Mouse (Mus musculus): ENCODE data around the gene Cep170b.

The Cep170b gene

DNA sequence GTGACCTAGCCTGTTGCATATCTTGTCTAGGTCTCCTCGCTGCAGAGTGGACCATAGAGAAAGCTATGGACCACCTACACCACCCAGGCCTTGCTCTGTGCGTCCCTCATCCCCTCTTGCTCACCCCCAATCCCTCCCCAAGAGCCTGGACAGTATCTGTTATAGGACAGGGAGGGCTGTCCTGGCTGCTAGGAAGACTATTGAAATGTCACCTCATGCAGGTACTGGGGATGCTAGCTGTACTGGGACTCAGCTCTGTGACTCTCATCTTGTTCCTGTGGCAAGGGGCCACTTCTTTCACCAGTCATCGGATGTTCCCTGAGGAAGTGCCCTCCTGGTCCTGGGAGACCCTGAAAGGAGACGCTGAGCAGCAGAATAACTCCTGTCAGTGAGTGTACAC lies 42.9 kb downstream of the Cep170b start:
- no peak for DNase-seq (ENCODE audit: low read depth, low spot score)

DNA sequence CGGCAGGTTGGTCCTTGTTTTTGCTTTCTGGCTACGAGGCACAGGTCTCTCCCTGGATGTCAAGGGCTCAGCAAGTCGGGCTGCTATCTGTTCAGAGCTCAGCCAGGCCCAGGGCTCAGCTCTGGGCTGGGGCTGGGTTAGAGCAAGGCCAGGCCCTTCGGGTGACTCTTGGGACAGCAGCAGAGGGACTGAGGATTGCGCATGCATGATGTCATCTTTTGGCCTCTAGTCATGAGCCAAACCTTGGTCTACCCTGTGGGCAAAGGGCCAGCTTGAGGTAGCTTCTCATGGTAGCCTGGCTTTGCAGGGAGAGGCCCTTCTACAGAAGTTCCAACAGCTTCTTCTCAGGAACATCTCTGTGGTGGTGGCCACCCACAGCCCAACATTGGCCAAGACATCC lies 43.9 kb downstream of the Cep170b start:
- no peak for DNase-seq (ENCODE audit: low read depth, low spot score)

DNA sequence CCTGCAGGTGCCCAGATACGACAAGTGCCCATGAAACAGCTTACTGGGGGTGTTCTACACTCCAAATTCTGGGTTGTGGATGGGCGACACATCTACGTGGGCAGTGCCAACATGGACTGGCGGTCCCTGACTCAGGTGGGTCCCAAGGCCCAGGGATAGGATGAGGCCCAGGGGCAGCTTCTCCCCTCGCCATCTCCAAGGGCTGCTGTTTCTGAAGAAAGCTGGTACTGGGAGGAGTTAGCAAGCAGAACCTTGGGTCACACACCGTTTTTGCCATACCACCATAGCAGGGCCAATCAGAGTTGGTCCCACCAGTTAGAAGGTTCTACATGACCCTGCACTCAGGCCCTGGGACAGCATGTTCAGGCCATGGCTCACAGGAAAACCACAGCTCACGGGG lies 44.7 kb downstream of the Cep170b start:
- DNase-seq (ENCODE audit: low read depth, low spot score): no peak

DNA sequence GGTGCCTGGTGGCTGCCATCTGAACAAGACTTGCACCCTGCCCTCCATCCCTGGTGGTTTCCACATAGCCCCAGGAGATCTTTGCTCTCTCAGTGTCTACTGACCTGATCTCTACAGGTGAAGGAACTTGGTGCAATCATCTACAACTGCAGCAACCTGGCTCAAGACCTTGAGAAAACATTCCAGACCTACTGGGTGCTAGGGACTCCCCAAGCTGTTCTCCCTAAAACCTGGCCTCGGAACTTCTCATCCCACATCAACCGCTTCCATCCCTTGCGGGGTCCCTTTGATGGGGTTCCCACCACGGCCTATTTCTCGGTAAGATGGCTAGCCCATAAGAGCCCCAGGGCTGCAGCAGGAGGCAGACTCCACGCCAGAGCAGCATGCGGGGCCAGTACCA lies 46.3 kb downstream of the Cep170b start:
- no peak for DNase-seq (ENCODE audit: low read depth, low spot score)

DNA sequence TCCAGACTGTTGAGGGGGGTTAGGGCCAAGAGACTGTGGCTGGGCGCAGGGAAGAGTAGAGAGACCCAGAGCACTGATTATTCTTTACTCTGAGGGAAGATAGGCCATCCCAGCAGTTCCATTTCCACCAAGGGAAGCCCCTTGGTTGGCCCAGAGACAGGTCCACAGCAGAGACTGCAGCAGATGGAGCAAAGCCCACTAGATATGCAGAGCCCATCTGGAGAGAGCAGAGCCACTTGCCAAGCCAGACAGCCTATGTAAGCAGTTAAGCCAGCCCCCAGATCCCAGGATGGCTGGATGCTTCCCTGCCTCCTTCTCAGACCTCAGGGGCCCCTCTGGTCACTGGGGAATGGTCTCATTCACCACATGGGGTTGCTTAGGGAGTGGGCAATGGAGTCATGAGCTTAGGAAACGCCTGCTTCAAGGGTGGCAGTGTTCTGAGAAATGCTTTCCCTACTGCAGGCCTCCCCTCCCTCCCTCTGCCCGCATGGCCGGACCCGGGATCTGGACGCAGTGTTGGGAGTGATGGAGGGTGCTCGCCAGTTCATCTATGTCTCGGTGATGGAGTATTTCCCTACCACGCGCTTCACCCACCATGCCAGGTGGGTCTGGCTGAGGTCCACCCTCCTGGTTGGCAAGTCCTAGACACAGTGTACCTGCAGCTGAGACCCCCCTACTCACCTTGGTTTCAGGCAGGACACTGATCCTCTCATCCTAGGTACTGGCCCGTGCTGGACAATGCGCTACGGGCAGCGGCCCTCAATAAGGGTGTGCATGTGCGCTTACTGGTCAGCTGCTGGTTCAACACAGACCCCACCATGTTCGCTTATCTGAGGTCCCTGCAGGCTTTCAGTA lies 47.0 kb downstream of the Cep170b start:
- DNase-seq (ENCODE audit: low read depth, low spot score): no peak

DNA sequence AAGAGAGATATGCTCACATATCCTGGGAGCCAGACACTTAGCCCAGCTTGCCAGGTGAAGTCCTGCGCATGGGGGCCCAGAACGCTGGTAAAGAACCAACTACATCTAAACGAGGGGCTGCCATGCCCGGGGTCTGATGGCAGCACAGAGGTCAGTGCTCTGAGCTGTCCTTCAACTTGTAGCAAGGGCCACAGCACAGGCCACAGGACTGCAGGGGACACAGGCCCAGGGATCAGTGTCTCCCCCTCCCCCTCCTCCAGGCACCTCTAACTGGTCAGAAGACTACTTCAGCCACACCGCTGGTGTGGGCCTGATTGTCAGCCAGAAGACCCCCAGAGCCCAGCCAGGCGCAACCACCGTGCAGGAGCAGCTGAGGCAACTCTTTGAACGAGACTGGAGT lies 47.9 kb downstream of the Cep170b start:
- no peak for DNase-seq (ENCODE audit: low read depth, low spot score)

DNA sequence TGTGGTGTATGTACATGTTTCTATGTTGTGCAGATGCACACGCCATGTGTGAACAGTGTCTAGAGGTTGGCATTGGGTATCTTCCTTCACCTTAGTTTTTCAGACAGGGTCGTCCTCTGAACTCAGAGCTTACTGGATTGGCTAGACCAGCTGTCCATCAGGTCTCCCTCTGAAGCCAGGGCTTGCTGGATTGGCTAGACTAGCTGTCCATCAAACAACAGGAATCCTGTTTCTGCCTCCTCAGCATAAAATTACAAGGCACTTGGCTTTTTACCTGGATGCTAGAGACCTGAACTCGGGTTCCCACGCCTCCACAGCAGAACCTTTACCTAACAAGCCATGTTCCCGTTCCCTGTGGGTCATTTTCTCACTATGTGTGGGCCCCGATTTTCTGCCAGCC lies 48.8 kb downstream of the Cep170b start:
- DNase-seq (ENCODE audit: low read depth, low spot score): peak; percentile 39

DNA sequence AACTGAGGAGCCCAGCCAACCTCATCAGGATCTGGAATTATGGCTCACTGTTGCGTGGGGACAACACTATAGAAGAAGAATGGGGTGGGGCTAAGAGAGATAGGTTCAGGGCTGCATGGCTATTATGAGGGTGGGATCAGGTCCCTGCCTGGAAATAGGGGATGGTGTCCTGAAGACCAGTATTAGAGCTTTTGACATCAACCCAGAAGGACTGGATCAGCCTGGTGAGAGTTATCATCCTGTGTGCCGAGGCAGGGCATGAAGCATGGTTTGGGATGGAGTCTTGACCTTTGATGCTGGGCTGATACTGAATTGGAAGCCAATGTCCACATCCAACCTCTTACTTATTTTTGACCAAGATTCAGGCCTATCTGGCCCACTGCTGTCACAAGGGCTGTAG lies 49.5 kb downstream of the Cep170b start:
- DNase-seq (ENCODE audit: low read depth, low spot score): no peak

DNA sequence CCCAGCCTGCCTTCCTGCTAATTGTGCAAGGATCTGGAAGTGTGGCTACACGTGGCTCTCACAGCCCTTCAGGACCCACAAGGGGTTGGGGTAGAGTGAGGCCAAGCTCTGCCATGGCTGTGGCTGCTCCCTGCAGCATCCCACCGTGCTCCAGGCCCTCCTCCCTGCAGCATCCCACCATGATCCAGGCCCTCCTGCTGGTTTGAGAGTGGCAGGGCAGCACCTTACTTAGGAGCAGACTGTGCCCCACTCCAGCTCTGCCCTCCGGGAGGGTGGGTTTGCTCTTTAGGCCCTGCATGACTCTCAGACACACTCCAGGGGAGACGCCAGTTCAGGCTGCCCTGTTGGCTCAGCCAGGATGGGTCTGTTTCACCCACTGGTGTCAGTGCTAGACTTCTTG lies 50.1 kb downstream of the Cep170b start:
- no peak for DNase-seq (ENCODE audit: low read depth, low spot score)

DNA sequence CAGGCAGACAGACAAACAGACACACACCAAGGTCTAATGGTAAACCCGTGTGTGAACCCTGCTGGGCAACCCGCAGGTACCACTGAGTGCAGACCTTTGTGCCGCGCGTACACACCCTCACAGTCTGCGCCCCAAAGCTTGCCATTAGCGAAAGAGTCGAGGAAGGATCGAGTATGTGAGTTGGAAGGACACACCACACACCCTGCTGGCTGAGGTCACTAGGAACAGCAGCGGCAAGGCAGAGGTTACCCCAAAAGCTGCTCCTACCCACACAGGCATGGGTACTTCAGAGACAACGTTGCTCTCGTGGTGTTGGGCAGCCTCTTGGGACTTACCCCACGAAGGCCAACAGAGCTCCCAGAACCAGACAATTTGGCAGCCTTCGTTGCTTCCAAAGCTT lies 52.1 kb downstream of the Cep170b start:
- DNase-seq (ENCODE audit: low read depth, low spot score): no peak

DNA sequence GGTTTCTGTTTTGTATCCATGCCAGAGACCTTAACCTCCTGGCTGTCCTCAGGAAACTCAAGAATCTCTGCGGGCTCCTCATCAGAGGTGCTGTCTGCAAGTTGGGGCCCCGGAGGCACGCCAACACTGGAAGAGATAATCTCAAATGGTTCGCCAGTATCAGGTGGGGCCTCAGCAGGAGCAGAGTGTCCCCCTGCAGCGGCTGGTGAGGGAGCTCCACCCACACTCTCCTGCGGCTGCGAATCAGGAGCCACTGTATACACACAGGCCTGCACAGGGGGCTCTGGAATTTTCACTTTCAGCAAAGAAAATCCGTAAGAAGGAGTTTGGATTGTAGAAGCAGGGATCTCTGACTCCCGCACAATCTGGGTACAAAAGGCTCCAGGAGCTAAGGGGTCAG lies 53.1 kb downstream of the Cep170b start:
- no peak for DNase-seq (ENCODE audit: low read depth, low spot score)

DNA sequence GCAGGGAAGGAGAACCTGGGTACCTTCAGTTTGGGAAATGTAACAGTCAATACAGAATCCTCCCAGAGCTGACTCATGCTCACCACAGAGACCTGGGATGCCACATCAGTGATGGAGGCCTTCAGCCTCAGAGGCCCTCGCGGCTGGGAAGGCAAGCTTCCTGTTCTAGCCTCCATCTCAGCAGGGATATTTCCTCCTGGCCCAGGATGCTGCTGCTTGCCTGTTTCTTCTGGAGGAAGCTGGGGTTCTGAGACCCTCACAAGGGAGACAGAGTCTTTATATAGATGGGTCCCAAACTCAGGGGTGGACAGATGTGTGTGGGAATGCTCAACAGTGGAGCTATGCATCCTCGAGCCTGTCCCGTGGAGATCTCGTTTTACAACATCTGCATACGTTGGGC lies 53.8 kb downstream of the Cep170b start:
- DNase-seq (ENCODE audit: low read depth, low spot score): no peak

DNA sequence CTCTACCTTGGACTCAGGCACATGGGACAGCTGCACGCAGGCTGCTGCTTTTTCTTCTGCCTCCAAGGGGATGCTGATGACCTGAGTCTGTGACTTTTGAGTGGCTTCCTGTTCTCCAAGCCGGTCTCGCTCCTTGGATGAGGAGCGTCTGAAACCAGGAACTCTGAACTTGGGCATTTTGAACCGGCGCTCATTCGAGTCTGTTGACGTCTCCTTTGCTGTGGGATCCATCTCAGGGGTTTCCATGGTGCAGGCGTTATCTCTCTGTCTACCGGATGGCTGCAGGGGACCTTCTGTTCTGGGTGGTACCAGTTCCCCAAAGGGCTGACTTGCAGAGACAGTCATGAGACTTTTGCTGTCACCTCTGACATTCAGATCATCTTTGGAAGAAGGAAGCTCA lies 54.2 kb downstream of the Cep170b start:
- DNase-seq (ENCODE audit: low read depth, low spot score): no peak

DNA sequence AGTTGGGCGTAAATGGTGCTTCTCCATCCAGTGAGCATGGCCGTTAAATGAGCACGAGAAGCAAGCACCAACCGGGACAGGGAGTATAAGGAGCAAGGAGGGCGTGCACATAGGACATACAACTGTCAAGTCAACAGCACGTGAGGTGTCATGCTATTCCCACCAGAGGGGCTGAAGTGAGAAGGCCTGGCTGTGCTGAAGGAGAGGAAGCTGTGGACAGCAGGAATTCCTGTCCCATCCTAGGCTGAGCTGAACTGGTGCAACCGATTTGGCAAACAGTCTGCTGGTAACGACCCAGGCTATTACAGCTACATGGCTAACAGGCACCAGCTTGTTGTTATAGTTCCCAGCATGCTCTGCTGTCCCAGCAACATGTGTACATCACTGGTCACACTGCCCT lies 70.8 kb downstream of the Cep170b start:
- no peak for DNase-seq (ENCODE audit: low read depth, low spot score)

DNA sequence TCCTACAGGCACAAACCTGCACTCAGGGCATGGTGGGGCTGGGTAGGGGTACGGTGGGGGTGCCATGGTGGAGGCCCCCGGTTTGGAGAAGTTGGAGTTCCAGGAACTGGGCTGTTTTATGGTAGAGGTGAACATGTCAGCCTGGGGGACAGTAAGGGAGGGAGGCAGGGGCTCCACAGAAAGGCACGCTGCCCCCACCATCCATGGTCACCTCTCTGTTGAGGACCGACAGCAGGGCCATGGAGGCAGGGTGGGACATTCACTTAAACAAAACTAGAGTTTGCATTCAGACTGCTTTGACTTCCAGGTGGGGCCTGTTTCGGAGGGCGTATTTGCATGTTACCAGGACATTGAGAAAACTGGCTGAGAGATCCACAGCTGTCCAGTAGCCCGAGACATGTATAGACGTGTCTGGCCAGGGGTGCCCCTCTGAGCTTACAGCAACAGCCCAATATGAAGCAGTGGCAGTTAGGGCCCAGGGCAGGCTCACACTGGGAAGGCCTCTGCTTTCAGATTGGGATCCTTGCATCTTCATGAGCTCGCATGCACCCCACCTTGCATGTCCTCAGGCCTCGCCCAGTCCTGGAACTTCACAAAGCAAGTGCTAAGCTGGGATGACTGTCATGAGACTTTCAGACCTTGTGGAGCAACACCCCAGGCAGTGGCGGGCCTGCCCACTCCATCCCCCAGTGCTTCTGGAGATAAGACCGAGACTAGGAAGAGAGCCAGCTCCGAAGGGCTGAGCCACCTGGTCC lies 73.5 kb downstream of the Cep170b start:
- no peak for DNase-seq (ENCODE audit: low read depth, low spot score)

DNA sequence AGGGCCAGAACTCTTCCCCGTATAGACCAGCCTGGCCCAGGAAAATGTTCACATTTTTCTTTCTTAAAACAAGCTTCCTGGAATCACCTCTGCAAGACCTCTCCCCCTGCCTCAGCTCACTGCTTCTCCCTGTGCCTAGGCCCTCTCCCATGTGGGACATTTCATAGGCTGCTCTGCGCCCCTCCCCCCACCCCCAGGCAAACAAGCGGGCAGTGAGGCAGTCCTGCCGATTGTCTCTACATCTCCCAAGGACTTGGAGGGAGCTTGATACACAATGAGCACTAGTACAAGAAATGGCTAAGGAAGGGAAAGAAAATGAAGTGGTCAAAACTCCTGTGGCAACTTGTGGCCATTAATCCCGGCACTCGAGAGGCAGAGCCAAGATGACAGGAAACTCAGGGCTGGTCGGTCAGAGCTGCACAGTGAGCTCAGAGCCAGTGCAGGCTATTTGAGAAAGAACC lies 74.1 kb downstream of the Cep170b start:
- DNase-seq (ENCODE audit: low read depth, low spot score): no peak

DNA sequence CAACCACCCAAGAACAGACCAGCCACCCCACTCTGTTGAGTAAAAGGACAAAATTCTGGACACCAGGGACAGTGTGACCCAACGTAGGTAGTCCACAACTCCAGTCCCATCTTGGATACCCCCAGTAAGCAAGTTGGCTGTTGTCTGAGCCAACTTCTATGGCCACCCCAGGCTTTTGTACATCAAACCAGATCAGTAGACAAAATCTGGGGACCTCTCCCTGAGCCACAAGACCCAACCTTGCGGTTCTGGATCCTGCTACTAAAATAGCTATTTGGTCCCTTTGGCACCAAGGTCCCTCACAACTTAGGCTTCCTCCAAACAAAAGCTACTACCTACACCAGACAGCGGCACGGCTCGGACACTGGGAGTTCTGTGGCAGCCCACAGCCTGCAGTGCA lies 74.7 kb downstream of the Cep170b start:
- DNase-seq (ENCODE audit: low read depth, low spot score): no peak

DNA sequence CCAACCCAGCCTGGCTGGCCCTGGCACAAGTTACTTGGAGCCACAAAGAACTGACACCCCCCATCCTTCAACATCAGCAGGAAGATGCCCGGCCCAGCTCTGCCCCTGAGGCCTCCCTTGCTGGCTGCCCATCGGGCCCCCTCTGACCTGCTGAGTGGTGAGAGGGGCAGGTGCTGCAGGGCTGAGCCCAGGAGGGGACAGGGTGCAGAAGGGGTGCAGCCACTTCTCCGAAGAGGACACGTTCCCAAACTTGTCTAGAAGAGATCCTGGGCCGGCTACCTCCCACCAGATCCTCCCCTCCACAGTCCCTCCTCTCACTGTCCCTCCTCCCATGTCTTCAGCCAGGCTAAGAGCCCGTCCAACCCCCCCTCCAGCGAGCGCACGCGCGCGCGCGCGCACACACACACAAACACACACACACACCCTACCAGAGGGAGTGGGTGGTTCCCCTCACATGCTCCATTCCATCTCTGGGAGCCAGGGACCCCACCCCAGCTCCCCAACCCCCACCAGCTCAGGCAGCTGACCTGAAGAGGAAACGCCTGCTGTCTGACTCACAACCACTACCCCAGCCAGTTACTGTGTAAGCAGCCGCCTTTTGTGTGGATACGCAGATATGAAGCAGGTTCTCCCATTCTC lies 75.3 kb downstream of the Cep170b start:
- DNase-seq (ENCODE audit: low read depth, low spot score): no peak
